Mouse (Mus musculus) embryonic fibroblast, embryonic 13.5 days (primary cell): Measurements from ENCODE around the gene Emilin2.

Source experiments
- CTCF ChIP-seq: IDR thresholded peaks from 2 replicates; pipeline ENCODE4 v1.5.1; 2011; ENCODE audit warnings: mild to moderate bottlenecking, control low read depth, low read length, moderate library complexity, borderline replicate concordance; ENCODE audit not compliant: insufficient read depth
- POLR2A ChIP-seq: IDR thresholded peaks from 2 replicates; pipeline ENCODE4 v1.6.1; 2011; ENCODE audit warnings: low read depth, mild to moderate bottlenecking, control low read depth, low read length, moderate library complexity

GRCm38 (mm10) chr17:71230108-71230709, 81.6 kb downstream of the Emilin2 start:
- no peak for TF ChIP-seq CTCF
- TF ChIP-seq POLR2A: no peak
